Mouse (Mus musculus) erythroblast, embryonic 14.5 days (primary cell): ENCODE data around the gene Izumo1r. TPM values are rescaled to one million over a fixed set of nuclear protein-coding genes. Genes with fewer than 3 reads are reported as not detected.

Source experiments
- H3K27me3 ChIP-seq: 2 replicates; pipeline ENCODE4 v1.6.1; 2012; ENCODE audit warnings: inconsistent platforms; ENCODE audit not compliant: control insufficient read depth
- H3K36me3 ChIP-seq: 2 replicates; pipeline ENCODE4 v1.6.1; 2012; ENCODE audit warnings: mild to moderate bottlenecking, inconsistent platforms; ENCODE audit not compliant: control insufficient read depth
- H3K4me1 ChIP-seq: 2 replicates; pipeline ENCODE4 v1.6.1; 2012; ENCODE audit warnings: inconsistent platforms; ENCODE audit not compliant: control insufficient read depth
- H3K4me3 ChIP-seq: replicated peaks from 2 replicates; pipeline ENCODE3; 2012; ENCODE audit warnings: moderate library complexity, mild to moderate bottlenecking, inconsistent platforms
- H3K9me3 ChIP-seq: 2 replicates; pipeline ENCODE4 v1.6.1; 2012; ENCODE audit warnings: low read length, inconsistent platforms, mixed read lengths; ENCODE audit not compliant: control insufficient read depth
- GATA1 ChIP-seq: IDR thresholded peaks from 2 replicates; pipeline ENCODE4 v1.6.1; 2012; ENCODE audit warnings: low read length, inconsistent platforms, mixed read lengths
- TAL1 ChIP-seq: IDR thresholded peaks from 3 replicates; pipeline ENCODE4 v1.6.1; 2012; ENCODE audit warnings: low read length, inconsistent platforms, mixed read lengths
- polyA plus RNA-seq: library from polyadenylated mRNA; stranded (reverse); fragments of >175 nt; gene quantifications from 2 replicates; pipeline ENCODE4 v1.2.3, GENCODE M21; 2012

Gene Izumo1r
- polyA plus RNA-seq, 1 experiment: not detected

DNA sequence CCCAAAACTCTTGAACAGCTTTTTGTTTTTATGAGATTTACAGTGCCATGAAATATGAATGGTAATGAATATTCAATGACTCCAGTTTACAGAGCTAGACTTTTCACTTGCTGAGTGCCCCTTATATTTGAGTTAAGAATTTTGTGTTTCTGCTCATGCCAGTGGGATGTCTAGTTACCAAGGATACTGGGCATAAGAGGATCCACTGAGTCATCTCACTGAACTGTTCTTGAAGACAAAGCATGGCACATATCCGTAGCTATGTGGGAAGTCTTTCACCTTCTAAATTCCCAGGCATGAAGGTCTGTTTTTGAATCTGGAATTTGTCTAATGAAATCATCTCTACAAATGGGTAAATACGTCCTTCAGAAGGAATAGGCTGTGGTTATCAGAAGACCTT is 8.3 kb upstream of the Izumo1r start:
- Histone ChIP-seq H3K36me3 (no peaks in the 10 kb centered on the region), H3K9me3 (no peaks in the 10 kb centered on the region)
- TF ChIP-seq GATA1 (no peak), TAL1 (no peak)

DNA sequence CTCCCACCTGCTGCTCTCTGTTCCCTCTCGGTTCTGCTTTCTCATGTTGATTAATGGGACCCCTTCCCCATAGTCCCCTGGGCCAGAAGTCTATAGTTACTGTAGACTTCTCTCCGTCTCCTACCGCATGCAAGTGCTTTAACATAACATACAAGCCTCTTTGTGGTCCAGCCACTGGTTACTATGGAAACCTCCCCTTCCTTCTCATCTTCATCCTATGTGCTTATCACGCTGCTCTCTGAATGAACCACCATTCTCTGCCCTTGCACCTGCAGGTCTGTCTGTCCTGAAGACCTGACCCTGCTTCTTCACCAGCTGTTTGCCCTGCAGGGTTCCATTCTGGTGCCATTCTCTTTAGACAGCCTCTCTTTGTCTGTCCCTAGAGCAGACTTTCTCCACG is 6.2 kb upstream of the Izumo1r start:
- H3K4me3 ChIP-seq: no peak overlapping the region
- no peaks in the 10 kb centered on the region for H3K36me3 ChIP-seq

More for the DNA sequence above, 8.3 kb upstream of the Izumo1r start:
- Histone ChIP-seq H3K4me3 (no peak overlapping the region), H3K4me1 (no peaks in the 10 kb centered on the region), H3K27me3 (no peaks in the 10 kb centered on the region)

DNA sequence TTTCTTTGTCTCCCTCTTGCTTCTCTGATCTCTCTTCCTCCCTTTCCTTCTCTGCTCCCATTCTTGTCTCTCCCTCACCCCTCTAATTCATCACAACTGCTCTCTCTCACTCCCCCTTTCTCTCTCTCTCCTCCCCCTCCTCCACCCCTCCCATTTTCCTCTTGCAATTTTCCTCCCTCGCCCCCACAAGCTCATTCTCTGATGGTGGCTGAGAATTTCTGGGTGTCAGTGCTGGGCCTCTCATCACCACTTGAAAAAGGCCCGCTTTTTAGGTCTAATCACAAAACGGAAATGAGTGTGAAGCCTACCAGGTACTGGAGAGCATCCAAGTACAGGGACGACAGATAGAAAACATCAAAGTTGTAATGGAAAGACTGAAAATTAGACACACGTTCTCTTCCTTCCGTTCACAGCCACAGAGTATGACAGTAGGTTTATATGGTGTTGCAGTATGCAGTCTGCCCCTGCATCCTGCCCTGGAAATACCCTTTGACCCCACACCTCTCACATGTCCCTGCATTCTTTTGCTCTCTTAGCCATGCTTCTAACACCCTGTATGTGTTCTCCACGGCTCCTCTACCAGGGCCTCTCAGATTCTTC is 4.2 kb upstream of the Izumo1r start:
- no peaks in the 10 kb centered on the region for H3K9me3 ChIP-seq
- H3K27me3 ChIP-seq: no peaks in the 10 kb centered on the region
- TF ChIP-seq TAL1 (no peak), GATA1 (no peak)

More for the DNA sequence above, 6.2 kb upstream of the Izumo1r start:
- Histone ChIP-seq H3K9me3 (no peaks in the 10 kb centered on the region), H3K27me3 (no peaks in the 10 kb centered on the region), H3K4me1 (no peaks in the 10 kb centered on the region)
- TF ChIP-seq GATA1 (no peak), TAL1 (no peak)

DNA sequence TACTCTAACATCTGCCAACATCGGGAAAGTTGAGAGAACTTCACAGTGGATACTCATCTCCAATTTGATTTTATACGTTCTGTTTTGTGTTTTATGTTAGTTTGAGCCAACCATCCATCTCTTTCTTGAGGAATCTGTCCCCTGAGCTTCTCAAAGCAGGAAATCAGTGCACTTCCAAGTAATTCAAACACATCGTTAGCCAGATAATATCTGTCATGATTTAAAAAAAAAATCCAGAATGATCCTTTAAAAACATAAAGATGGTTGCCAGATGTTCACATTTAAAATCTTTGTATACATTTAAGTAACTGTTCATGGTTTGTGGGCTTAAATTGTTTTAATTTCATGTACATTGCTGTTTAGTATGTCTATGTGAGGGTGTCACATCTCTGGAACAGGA is 2.2 kb upstream of the Izumo1r start:
- H3K4me1 ChIP-seq: no peaks in the 10 kb centered on the region
- H3K9me3 ChIP-seq: no peaks in the 10 kb centered on the region
- TF ChIP-seq GATA1 (no peak), TAL1 (no peak)
- no peak overlapping the region for H3K4me3 ChIP-seq
- no peaks in the 10 kb centered on the region for H3K27me3 ChIP-seq
- no peaks in the 10 kb centered on the region for H3K36me3 ChIP-seq

More for the DNA sequence above, 4.2 kb upstream of the Izumo1r start:
- Histone ChIP-seq H3K4me1 (no peaks in the 10 kb centered on the region), H3K36me3 (no peaks in the 10 kb centered on the region), H3K4me3 (no peak overlapping the region)

DNA sequence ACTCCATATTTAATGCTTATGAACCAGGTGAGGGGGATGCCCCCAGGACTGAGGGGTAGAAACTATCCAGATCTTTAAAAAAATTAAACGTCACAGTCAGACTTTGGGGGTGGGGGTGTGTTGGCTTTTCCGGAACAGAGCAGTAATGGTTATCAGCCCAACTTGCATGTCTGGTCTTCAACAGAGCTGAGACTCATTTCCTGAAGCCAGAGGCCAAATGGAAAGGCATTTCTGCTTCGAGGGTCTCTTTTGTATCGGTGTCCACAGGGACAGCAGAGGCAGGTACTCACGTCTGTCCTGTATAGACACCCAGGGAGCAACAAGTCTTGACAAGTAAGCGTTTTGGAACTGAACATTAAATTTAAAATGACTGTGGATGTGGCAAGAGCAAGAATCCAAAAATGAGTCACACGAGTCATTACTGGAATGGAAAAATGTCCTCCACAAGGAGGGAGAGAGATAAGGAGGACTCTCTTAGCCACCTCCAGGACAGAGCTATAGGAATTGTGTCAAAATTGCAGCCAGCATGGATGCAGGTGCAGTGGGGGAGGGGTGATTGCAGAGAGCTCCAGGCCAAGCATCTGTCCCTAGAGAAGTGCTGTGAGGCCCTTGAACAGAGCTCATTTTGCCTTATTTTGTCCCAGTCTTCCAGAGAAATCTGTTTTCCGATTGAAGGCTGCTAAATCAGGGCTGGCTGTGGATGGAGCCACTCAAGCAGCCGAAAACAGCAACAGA is 1.2 kb upstream of the Izumo1r start:
- Histone ChIP-seq H3K27me3 (no peaks in the 10 kb centered on the region), H3K36me3 (no peaks in the 10 kb centered on the region), H3K9me3 (no peaks in the 10 kb centered on the region), H3K4me3 (no peak overlapping the region), H3K4me1 (no peaks in the 10 kb centered on the region)
- TF ChIP-seq GATA1 (no peak), TAL1 (no peak)

DNA sequence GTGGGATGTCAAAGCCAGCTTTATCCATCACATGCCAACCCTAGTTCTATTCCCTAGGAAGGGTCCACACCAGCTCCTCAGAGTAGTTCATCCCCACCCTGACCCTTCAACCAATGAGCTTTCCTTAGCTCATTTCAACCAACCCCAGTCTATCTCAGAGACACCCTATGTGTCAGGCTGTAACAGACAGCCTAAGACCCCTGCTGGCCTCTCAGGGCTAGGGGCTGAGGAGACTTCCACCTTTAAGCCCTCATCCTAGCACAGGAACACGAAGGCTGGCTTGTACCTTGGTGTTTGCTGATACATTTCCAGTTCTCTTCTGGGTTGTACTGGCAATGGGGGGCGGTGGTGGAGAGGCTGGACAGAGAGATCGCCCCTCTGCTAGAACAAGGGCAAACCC is 743 bp downstream of the Izumo1r start:
- Histone ChIP-seq H3K4me1 (no peaks in the 10 kb centered on the region), H3K27me3 (no peaks in the 10 kb centered on the region), H3K4me3 (no peak overlapping the region), H3K36me3 (no peaks in the 10 kb centered on the region), H3K9me3 (no peaks in the 10 kb centered on the region)
- TF ChIP-seq TAL1 (no peak), GATA1 (no peak)

DNA sequence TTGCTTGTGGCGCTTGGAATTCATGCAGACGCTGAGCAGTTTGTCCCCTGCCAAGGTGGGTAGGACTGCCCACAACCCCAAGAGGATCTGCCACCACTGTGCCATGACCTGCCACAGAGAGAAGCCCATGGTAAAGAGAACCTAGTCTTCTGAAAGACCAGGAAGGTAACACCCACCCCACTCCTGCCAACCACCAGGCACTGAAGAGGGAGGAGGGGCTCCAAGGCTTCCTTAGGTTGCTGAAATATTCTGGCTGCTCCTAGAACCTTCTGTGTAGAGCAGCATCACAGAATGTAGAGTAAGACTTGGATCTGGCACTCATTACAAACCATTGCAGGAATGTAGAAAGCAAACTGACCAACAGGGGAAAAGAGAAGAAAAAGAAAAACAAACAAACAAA is 1.3 kb downstream of the Izumo1r start:
- Histone ChIP-seq H3K9me3 (no peaks in the 10 kb centered on the region), H3K4me3 (no peak overlapping the region)
- TF ChIP-seq GATA1 (no peak), TAL1 (no peak)

DNA sequence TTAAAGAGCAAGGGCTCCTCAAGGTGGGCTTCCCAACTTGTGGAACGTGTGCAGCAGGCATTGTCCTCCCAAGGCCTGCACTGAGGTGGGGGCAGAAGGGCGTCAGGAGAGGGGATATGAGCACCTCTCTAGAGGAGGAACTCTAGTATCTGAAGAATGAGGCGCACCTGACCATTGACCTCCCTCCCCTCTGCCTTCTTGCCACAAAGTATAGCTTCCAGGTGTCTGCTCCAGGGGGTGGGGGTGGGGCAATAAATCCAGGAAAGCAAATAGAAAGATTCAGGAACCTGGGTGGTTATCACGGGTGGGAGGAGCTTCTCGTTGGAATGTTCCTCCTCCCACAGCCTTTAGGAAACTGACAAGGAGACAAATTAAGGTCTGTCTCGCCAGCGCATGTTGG is 2.0 kb downstream of the Izumo1r start:
- H3K27me3 ChIP-seq: no peaks in the 10 kb centered on the region

More for the DNA sequence above, 1.3 kb downstream of the Izumo1r start:
- Histone ChIP-seq H3K4me1 (no peaks in the 10 kb centered on the region), H3K36me3 (no peaks in the 10 kb centered on the region), H3K27me3 (no peaks in the 10 kb centered on the region)

DNA sequence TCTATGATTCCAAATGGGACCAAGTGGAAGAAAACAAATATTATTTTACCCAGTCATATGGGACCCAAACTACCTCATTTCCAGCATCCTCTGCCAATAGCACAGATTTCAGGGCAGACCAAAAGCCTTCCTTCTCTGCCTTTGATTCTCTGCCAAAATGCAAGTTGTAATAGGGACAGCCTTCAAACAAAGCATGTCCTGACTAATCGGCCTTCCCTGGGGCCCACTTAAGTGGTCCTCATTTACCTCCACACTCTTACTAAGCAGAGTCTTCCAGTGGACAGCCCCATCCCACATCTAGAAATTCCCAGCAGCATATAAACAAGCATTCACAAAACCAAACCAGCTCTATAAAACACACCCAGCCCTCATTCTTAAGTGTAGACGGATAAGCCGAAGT is 6.6 kb downstream of the Izumo1r start:
- no peak overlapping the region for H3K4me3 ChIP-seq
- H3K27me3 ChIP-seq: no peaks in the 10 kb centered on the region
- H3K36me3 ChIP-seq: no peaks in the 10 kb centered on the region
- TF ChIP-seq TAL1: no peak
- no peak for TF ChIP-seq GATA1
- H3K4me1 ChIP-seq: no peaks in the 10 kb centered on the region
- no peaks in the 10 kb centered on the region for H3K9me3 ChIP-seq

More for the DNA sequence above, 2.0 kb downstream of the Izumo1r start:
- no peaks in the 10 kb centered on the region for H3K4me1 ChIP-seq
- no peaks in the 10 kb centered on the region for H3K36me3 ChIP-seq
- H3K9me3 ChIP-seq: no peaks in the 10 kb centered on the region
- TF ChIP-seq GATA1: no peak
- no peak for TF ChIP-seq TAL1
- no peak overlapping the region for H3K4me3 ChIP-seq
